Mouse (Mus musculus) limb, embryonic 10.5 days (tissue): Measurements from ENCODE around the gene Zfp950. TPM values are rescaled to one million over a fixed set of nuclear protein-coding genes. Genes with fewer than 3 reads are reported as not detected.

ENCODE experiments used
- DNase-seq: peaks from one replicate; pipeline ENCODE4 v3.0.0-alpha.2; 2017; ENCODE audit warnings: low spot score
- H3K27ac ChIP-seq: fragments of 300-500 bp; sonication (generic); 2 replicates; pipeline ENCODE4 v1.5.1; 2016; ENCODE audit warnings: mild to moderate bottlenecking
- H3K27me3 ChIP-seq: fragments of 300-500 bp; sonication (generic); 2 replicates; pipeline ENCODE4 v1.6.1; 2016; ENCODE audit warnings: low read depth, mild to moderate bottlenecking; ENCODE audit not compliant: poor library complexity, severe bottlenecking
- H3K36me3 ChIP-seq: fragments of 300-500 bp; sonication (generic); 2 replicates; pipeline ENCODE4 v1.6.1; 2016; ENCODE audit warnings: mild to moderate bottlenecking, moderate library complexity
- H3K4me1 ChIP-seq: fragments of 300-500 bp; sonication (generic); 2 replicates; pipeline ENCODE4 v1.6.1; 2016
- H3K4me3 ChIP-seq: fragments of 300-500 bp; sonication (generic); 2 replicates; pipeline ENCODE4 v1.5.1; 2016; ENCODE audit warnings: mild to moderate bottlenecking, moderate library complexity
- H3K9me3 ChIP-seq: fragments of 300-500 bp; sonication (generic); replicated peaks from 2 replicates; pipeline ENCODE4 v1.6.1; 2016; ENCODE audit warnings: mild to moderate bottlenecking
- WGBS: fragments of 180-500 bp; shearing (Covaris S2); methylation state at CpG from one replicate; pipeline ENCODE4 v1.1.7; 2016; 5-methylcytosine and 5-hydroxymethylcytosine counted together
- polyA plus RNA-seq: library from polyadenylated mRNA; unstranded; fragments of >200 nt; fragmentation: Nextera tagmentation; extraction: Ambion mirVana; gene quantifications from 2 replicates; pipeline ENCODE4 v1.2.1, GENCODE M21; 2016

The Zfp950 gene
- polyA plus RNA-seq, 1 experiment from 2014 or later, result 37.3 TPM

GRCm38 (mm10) chr19:61087781-61088180 lies 52.9 kb downstream of the Zfp950 start:
- no peak overlapping the region for H3K4me3 ChIP-seq
- no peak overlapping the region for H3K27ac ChIP-seq
- no peak for DNase-seq
- H3K4me1 ChIP-seq, result no peaks in the 10 kb centered on the region
- 88% methylated on average over 1 of the region's 1 CpGs for WGBS
- no peaks in the 10 kb centered on the region for H3K9me3 ChIP-seq
- peaks cover 15% of the 10 kb centered on the region; the same call in 1 of the 2 replicates for H3K36me3 ChIP-seq
- no peaks in the 10 kb centered on the region for H3K27me3 ChIP-seq

GRCm38 (mm10) chr19:61085217-61085616 lies 55.4 kb downstream of the Zfp950 start:
- no peaks in the 10 kb centered on the region for H3K27me3 ChIP-seq
- peaks cover 12% of the 10 kb centered on the region; the same call in 1 of the 2 replicates for H3K36me3 ChIP-seq
- no peak for DNase-seq
- no peaks in the 10 kb centered on the region for H3K4me1 ChIP-seq
- no peaks in the 10 kb centered on the region for H3K9me3 ChIP-seq
- 90% methylated on average over 2 of the region's 2 CpGs for whole genome bisulfite sequencing
- no peak overlapping the region for H3K4me3 ChIP-seq
- no peak overlapping the region for H3K27ac ChIP-seq

GRCm38 (mm10) chr19:61084149-61084940 lies 56.3 kb downstream of the Zfp950 start:
- no peaks in the 10 kb centered on the region for H3K9me3 ChIP-seq
- H3K36me3 ChIP-seq, result peaks cover 12% of the 10 kb centered on the region; the same call in 1 of the 2 replicates
- H3K4me3 ChIP-seq, result no peak overlapping the region
- no peaks in the 10 kb centered on the region for H3K27me3 ChIP-seq
- peak; percentile 93 for DNase-seq
- no peaks in the 10 kb centered on the region for H3K4me1 ChIP-seq
- no peak overlapping the region for H3K27ac ChIP-seq
- WGBS, result 53% methylated on average over 4 of the region's 4 CpGs

- Histone ChIP-seq H3K36me3 (peaks cover 12% of the 10 kb centered on the region; the same call in 1 of the 2 replicates), H3K27ac (no peak overlapping the region), H3K27me3 (no peaks in the 10 kb centered on the region), H3K4me3 (no peak overlapping the region), H3K4me1 (no peaks in the 10 kb centered on the region), H3K9me3 (no peaks in the 10 kb centered on the region)
- 93% methylated on average over 8 of the region's 8 CpGs for WGBS
- no peak for DNase-seq
Measured at GRCm38 (mm10) chr19:61083006-61083405, 57.6 kb downstream of the Zfp950 start.

- WGBS, result 98% methylated on average over 5 of the region's 5 CpGs
- Histone ChIP-seq H3K9me3 (no peaks in the 10 kb centered on the region), H3K27me3 (no peaks in the 10 kb centered on the region), H3K27ac (no peak overlapping the region), H3K4me1 (no peaks in the 10 kb centered on the region), H3K36me3 (peaks cover 7% of the 10 kb centered on the region; the same call in 1 of the 2 replicates), H3K4me3 (no peak overlapping the region)
- DNase-seq, result no peak
Measured at GRCm38 (mm10) chr19:61080251-61080749, 60.3 kb downstream of the Zfp950 start.

GRCm38 (mm10) chr19:61078622-61079021 lies 62.0 kb downstream of the Zfp950 start:
- H3K27me3 ChIP-seq, result no peaks in the 10 kb centered on the region
- H3K36me3 ChIP-seq, result peaks cover 7% of the 10 kb centered on the region; the same call in 1 of the 2 replicates
- H3K27ac ChIP-seq, result no peak overlapping the region
- no peaks in the 10 kb centered on the region for H3K9me3 ChIP-seq
- H3K4me1 ChIP-seq, result no peaks in the 10 kb centered on the region
- no peak for DNase-seq
- H3K4me3 ChIP-seq, result no peak overlapping the region
- WGBS, result 92% methylated on average over 3 of the region's 3 CpGs

GRCm38 (mm10) chr19:61065011-61065410 lies 75.6 kb downstream of the Zfp950 start:
- no peaks in the 10 kb centered on the region for H3K36me3 ChIP-seq
- H3K4me1 ChIP-seq, result peaks cover 12% of the 10 kb centered on the region
- no peaks in the 10 kb centered on the region for H3K27me3 ChIP-seq
- H3K4me3 ChIP-seq, result no peak overlapping the region
- no peak for DNase-seq
- 96% methylated on average over 1 of the region's 1 CpGs for WGBS
- H3K9me3 ChIP-seq, result no peaks in the 10 kb centered on the region
- no peak overlapping the region for H3K27ac ChIP-seq

- H3K36me3 ChIP-seq, result no peaks in the 10 kb centered on the region
- DNase-seq, result no peak
- H3K4me3 ChIP-seq, result no peak overlapping the region
- no peaks in the 10 kb centered on the region for H3K27me3 ChIP-seq
- H3K9me3 ChIP-seq, result no peaks in the 10 kb centered on the region
- 90% methylated on average over 3 of the region's 3 CpGs for WGBS
- peaks cover 12% of the 10 kb centered on the region for H3K4me1 ChIP-seq
- no peak overlapping the region for H3K27ac ChIP-seq
Measured at GRCm38 (mm10) chr19:61064386-61064785, 76.3 kb downstream of the Zfp950 start.

- H3K4me3 ChIP-seq, result no peak overlapping the region
- H3K4me1 ChIP-seq, result peaks cover 28% of the 10 kb centered on the region
- no peak overlapping the region for H3K27ac ChIP-seq
- 13% methylated on average over 3 of the region's 3 CpGs for WGBS
- H3K9me3 ChIP-seq, result no peaks in the 10 kb centered on the region
- no peak for DNase-seq
- no peaks in the 10 kb centered on the region for H3K36me3 ChIP-seq
- H3K27me3 ChIP-seq, result no peaks in the 10 kb centered on the region
Measured at GRCm38 (mm10) chr19:61057581-61057980, 83.1 kb downstream of the Zfp950 start.

GRCm38 (mm10) chr19:61056783-61057410 lies 83.7 kb downstream of the Zfp950 start:
- 72% methylated on average over 5 of the region's 5 CpGs for WGBS

GRCm38 (mm10) chr19:61052786-61053185 lies 87.9 kb downstream of the Zfp950 start:
- Histone ChIP-seq H3K9me3 (no peaks in the 10 kb centered on the region), H3K27me3 (no peaks in the 10 kb centered on the region), H3K27ac (no peak overlapping the region), H3K4me3 (no peak overlapping the region), H3K4me1 (peaks cover 11% of the 10 kb centered on the region), H3K36me3 (no peaks in the 10 kb centered on the region)
- no peak for DNase-seq

More at GRCm38 (mm10) chr19:61056783-61057410, 83.7 kb downstream of the Zfp950 start:
- Histone ChIP-seq H3K27me3 (no peaks in the 10 kb centered on the region), H3K27ac (no peak overlapping the region), H3K9me3 (no peaks in the 10 kb centered on the region), H3K4me1 (peaks cover 28% of the 10 kb centered on the region), H3K4me3 (no peak overlapping the region), H3K36me3 (no peaks in the 10 kb centered on the region)
- DNase-seq, result no peak

GRCm38 (mm10) chr19:61052008-61052407 lies 88.6 kb downstream of the Zfp950 start:
- Histone ChIP-seq H3K27ac (no peak overlapping the region), H3K4me3 (no peak overlapping the region), H3K36me3 (no peaks in the 10 kb centered on the region), H3K4me1 (peaks cover 3% of the 10 kb centered on the region), H3K9me3 (no peaks in the 10 kb centered on the region), H3K27me3 (no peaks in the 10 kb centered on the region)
- DNase-seq, result no peak

GRCm38 (mm10) chr19:61051151-61051550 lies 89.5 kb downstream of the Zfp950 start:
- 91% methylated on average over 1 of the region's 1 CpGs for WGBS
- no peaks in the 10 kb centered on the region for H3K27me3 ChIP-seq
- DNase-seq, result no peak

More at GRCm38 (mm10) chr19:61051151-61051550, 89.5 kb downstream of the Zfp950 start:
- no peak overlapping the region for H3K27ac ChIP-seq
- H3K4me3 ChIP-seq, result no peak overlapping the region
- no peaks in the 10 kb centered on the region for H3K9me3 ChIP-seq
- H3K36me3 ChIP-seq, result no peaks in the 10 kb centered on the region
- H3K4me1 ChIP-seq, result no peaks in the 10 kb centered on the region
